Mouse (Mus musculus) liver, embryonic 16.5 days (tissue): Measurements from ENCODE around the gene Ascl4. TPM values are rescaled to one million over a fixed set of nuclear protein-coding genes. Genes with fewer than 3 reads are reported as not detected.

Source experiments
- ATAC-seq: fragments of 200-750 bp; cut with Nextera tagmentation; 2 replicates; pipeline ENCODE4 v1.8.0; 2017; ENCODE audit warnings: low read depth, mild to moderate bottlenecking, moderate number of reproducible peaks, moderate library complexity
- H3K27ac ChIP-seq: fragments of 300-500 bp; sonication (generic); 2 replicates; pipeline ENCODE4 v1.5.1; 2014; ENCODE audit warnings: mild to moderate bottlenecking, low read length
- H3K27me3 ChIP-seq: fragments of 300-500 bp; sonication (generic); 2 replicates; pipeline ENCODE4 v1.6.1; 2014; ENCODE audit warnings: low read depth, low read length, mixed read lengths; ENCODE audit not compliant: control insufficient read depth, insufficient read depth
- H3K36me3 ChIP-seq: fragments of 300-500 bp; sonication (generic); 2 replicates; pipeline ENCODE4 v1.6.1; 2014; ENCODE audit warnings: mild to moderate bottlenecking; ENCODE audit not compliant: control insufficient read depth, insufficient read depth
- H3K4me1 ChIP-seq: fragments of 300-500 bp; sonication (generic); 2 replicates; pipeline ENCODE4 v1.6.1; 2014; ENCODE audit warnings: low read depth, low read length, mixed read lengths; ENCODE audit not compliant: control insufficient read depth
- H3K4me2 ChIP-seq: fragments of 300-500 bp; sonication (generic); 2 replicates; pipeline ENCODE4 v1.6.1; 2014; ENCODE audit warnings: low read depth, low read length, mixed read lengths
- H3K4me3 ChIP-seq: fragments of 300-500 bp; sonication (generic); 2 replicates; pipeline ENCODE4 v1.5.1; 2014; ENCODE audit warnings: low read depth, mild to moderate bottlenecking, low read length
- H3K9ac ChIP-seq: fragments of 300-500 bp; sonication (generic); 2 replicates; pipeline ENCODE4 v1.6.1; 2014; ENCODE audit warnings: low read depth, low read length
- H3K9me3 ChIP-seq: fragments of 300-500 bp; sonication (generic); replicated peaks from 2 replicates; pipeline ENCODE4 v1.6.1; 2016; ENCODE audit warnings: low read length; ENCODE audit not compliant: control insufficient read depth
- WGBS: fragments of 180-500 bp; shearing (Covaris S2); extraction: QIAGEN DNeasy Blood & Tissue Kit; methylation state at CpG from one replicate; pipeline ENCODE4 v1.1.7; 2014; ENCODE audit not compliant: insufficient replicate concordance; 5-methylcytosine and 5-hydroxymethylcytosine counted together
- polyA plus RNA-seq: library from polyadenylated mRNA; unstranded; fragments of >200 nt; fragmentation: Nextera tagmentation; extraction: Ambion mirVana; gene quantifications from 2 replicates; pipeline ENCODE4 v1.2.1, GENCODE M21; 2015

The Ascl4 gene
- polyA plus RNA-seq, 1 experiment from 2014 or later = not detected

- peaks cover 33% of the 10 kb centered on the region for H3K36me3 ChIP-seq
- no peaks in the 10 kb centered on the region for H3K4me1 ChIP-seq
- no peak overlapping the region for H3K27ac ChIP-seq
- H3K9me3 ChIP-seq = no peaks in the 10 kb centered on the region
- no peaks in the 10 kb centered on the region for H3K27me3 ChIP-seq
- H3K4me3 ChIP-seq = no peak overlapping the region
- no peak overlapping the region for H3K9ac ChIP-seq
- H3K4me2 ChIP-seq = no peak overlapping the region
- no peak for ATAC-seq
- WGBS = 84% methylated on average over 8 of the region's 8 CpGs
Measured at GRCm38 (mm10) chr10:85948483-85949196, 21.2 kb downstream of the Ascl4 start.

- peaks cover 3% of the 10 kb centered on the region for H3K4me1 ChIP-seq
- H3K4me2 ChIP-seq = no peak overlapping the region
- no peaks in the 10 kb centered on the region for H3K27me3 ChIP-seq
- H3K27ac ChIP-seq = no peak overlapping the region
- no peak overlapping the region for H3K4me3 ChIP-seq
- no peaks in the 10 kb centered on the region for H3K9me3 ChIP-seq
- WGBS = 71% methylated on average over 6 of the region's 6 CpGs
- peaks cover 18% of the 10 kb centered on the region for H3K36me3 ChIP-seq
- no peak for ATAC-seq
- no peak overlapping the region for H3K9ac ChIP-seq
Measured at GRCm38 (mm10) chr10:85951765-85952443, 24.4 kb downstream of the Ascl4 start.

- Histone ChIP-seq H3K4me2 (no peak overlapping the region), H3K4me3 (no peak overlapping the region), H3K27ac (no peak overlapping the region), H3K4me1 (peaks cover 3% of the 10 kb centered on the region), H3K36me3 (peaks cover 16% of the 10 kb centered on the region), H3K9ac (no peak overlapping the region), H3K27me3 (no peaks in the 10 kb centered on the region), H3K9me3 (no peaks in the 10 kb centered on the region)
- 69% methylated on average over 3 of the region's 3 CpGs for WGBS
- ATAC-seq = no peak
Measured at GRCm38 (mm10) chr10:85953401-85953800, 25.9 kb downstream of the Ascl4 start.

DNA sequence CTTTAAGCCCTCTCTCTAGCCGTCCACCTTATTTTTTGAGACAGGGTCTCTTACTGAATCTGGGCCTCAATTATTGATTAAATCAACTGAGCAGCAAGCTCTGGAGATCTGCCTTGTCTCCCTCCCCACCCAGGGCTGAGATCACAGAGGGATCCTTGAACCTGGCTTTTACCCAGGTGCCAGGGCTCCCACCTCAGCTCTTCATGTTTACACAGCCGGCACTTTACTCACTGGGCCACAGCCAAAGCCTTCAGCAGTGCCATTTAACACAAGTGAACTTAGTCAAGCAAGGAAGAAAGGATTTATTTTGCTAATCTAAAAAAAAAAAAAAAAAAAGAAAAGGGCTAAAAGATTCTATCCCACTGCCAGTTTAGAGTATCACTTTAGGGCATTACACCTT, 26.9 kb downstream of the Ascl4 start:
- Histone ChIP-seq H3K36me3 (peaks cover 11% of the 10 kb centered on the region; the same call in 1 of the 2 replicates), H3K4me2 (no peak overlapping the region), H3K9ac (no peak overlapping the region), H3K27me3 (no peaks in the 10 kb centered on the region), H3K9me3 (no peaks in the 10 kb centered on the region), H3K27ac (no peak overlapping the region), H3K4me1 (peaks cover 3% of the 10 kb centered on the region), H3K4me3 (no peak overlapping the region)
- WGBS = 69% methylated on average over 2 of the region's 2 CpGs
- ATAC-seq = no peak

DNA sequence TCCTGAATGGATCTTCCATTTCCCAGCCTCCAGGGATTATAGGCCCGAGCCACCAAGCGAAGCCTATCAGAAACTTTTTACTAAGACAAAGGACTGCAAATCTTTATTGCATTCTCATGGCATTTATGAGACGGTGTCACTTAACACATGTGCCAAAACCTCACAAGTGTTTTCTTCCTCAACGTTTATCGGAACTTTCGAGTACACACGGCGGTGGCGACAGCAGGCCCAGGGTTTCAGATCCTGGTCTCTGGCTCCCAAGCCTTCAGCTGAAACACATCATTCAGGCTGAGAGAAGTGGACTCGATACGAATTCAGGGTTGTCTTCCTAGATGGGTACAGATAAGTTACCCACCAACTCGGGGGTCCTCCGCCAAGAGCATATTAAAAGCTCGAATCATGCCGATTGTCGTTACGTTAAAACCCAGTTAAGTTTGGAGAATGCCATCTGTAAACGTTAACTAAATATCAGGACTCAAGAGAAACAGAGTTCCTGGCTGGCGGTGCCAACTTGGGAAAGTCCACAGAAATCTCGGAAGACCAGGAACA, 29.5 kb downstream of the Ascl4 start:
- Histone ChIP-seq H3K27ac (peak overlapping the region; percentile 57), H3K27me3 (no peaks in the 10 kb centered on the region), H3K4me2 (peak overlapping the region; percentile 71), H3K4me3 (peak overlapping the region; percentile 74), H3K4me1 (peaks cover 3% of the 10 kb centered on the region), H3K9me3 (no peaks in the 10 kb centered on the region), H3K9ac (peak overlapping the region; percentile 74), H3K36me3 (peaks cover 2% of the 10 kb centered on the region; the same call in 1 of the 2 replicates)
- 2% methylated on average over 20 of the region's 20 CpGs for WGBS
- ATAC-seq = no peak

GRCm38 (mm10) chr10:85957464-85957950, 30.0 kb downstream of the Ascl4 start, which contains the start of gene Rtcb:
TSS of gene Rtcb (minus strand) at chr10:85957823.
- Histone ChIP-seq H3K4me3 (peak within 1 kb of the TSS; percentile 74), H3K9me3 (no peaks in the 10 kb centered on the region), H3K9ac (peak within 1 kb of the TSS; percentile 74), H3K4me2 (peak within 1 kb of the TSS; percentile 71), H3K36me3 (0 out of 2 replicates have a peak, but pooled peaks cover 2% of the 10 kb centered on the region), H3K4me1 (peaks cover 3% of the 10 kb centered on the region), H3K27me3 (no peaks in the 10 kb centered on the region), H3K27ac (peak within 1 kb of the TSS; percentile 57)
- ATAC-seq = peak; percentile 94
- under 1% methylated on average over 38 of the region's 38 CpGs for WGBS

- no peaks in the 10 kb centered on the region; the same call in 1 of the 2 replicates for H3K27me3 ChIP-seq
- WGBS = 56% methylated on average over 9 of the region's 9 CpGs
- no peak overlapping the region for H3K4me3 ChIP-seq
- H3K36me3 ChIP-seq = no peaks in the 10 kb centered on the region
- ATAC-seq = no peak
- no peak overlapping the region for H3K27ac ChIP-seq
- H3K9me3 ChIP-seq = no peaks in the 10 kb centered on the region
- H3K9ac ChIP-seq = no peak overlapping the region
- H3K4me2 ChIP-seq = no peak overlapping the region
- H3K4me1 ChIP-seq = no peaks in the 10 kb centered on the region
Measured at GRCm38 (mm10) chr10:85962897-85963296, 35.4 kb downstream of the Ascl4 start.

DNA sequence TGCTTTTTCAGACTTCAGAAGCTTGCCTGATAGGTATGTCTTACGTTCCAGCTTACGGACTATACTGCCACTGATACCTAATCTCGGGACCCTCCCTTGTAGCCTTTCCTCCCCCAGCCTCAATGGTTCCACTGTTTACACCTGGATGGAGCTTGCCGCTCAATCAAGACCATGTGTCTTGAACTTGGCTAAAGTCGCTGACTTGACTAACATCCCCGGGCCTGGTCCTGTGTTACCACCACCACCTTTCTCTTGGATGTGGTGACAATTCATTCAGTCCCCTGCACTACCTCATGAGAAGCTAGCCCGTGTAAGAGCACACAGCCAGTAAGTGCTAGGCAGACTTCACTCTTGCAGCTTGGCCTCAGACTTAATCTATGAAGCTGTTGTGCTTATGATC, 36.8 kb downstream of the Ascl4 start:
- H3K4me3 ChIP-seq = no peak overlapping the region
- H3K4me1 ChIP-seq = no peaks in the 10 kb centered on the region
- no peak overlapping the region for H3K9ac ChIP-seq
- H3K27ac ChIP-seq = no peak overlapping the region
- H3K9me3 ChIP-seq = no peaks in the 10 kb centered on the region
- no peak overlapping the region for H3K4me2 ChIP-seq
- ATAC-seq = no peak
- H3K36me3 ChIP-seq = no peaks in the 10 kb centered on the region
- H3K27me3 ChIP-seq = no peaks in the 10 kb centered on the region; the same call in 1 of the 2 replicates
- WGBS = 68% methylated on average over 7 of the region's 7 CpGs

DNA sequence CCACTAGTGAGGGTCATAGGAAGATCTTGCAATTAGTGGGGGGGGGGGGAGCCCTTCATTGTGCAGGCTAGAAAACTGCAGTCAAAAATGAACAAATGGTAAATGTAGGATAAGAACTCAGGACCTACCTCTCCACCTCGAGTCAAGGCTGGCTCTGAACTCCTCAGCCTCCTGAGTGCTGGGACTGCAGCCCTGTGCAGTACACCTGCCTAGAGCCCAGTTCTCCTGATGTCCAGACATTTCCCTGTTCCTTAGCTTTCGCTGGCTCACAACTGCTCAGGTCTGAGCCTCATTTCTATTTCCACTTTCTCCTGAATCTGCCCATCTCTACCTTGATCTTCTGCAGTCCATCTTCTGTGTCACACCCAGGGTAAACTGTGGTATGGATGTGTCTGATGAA, 39.0 kb downstream of the Ascl4 start:
- Histone ChIP-seq H3K36me3 (no peaks in the 10 kb centered on the region), H3K9ac (no peak overlapping the region), H3K9me3 (no peaks in the 10 kb centered on the region), H3K27ac (no peak overlapping the region), H3K27me3 (no peaks in the 10 kb centered on the region; the same call in 1 of the 2 replicates), H3K4me1 (no peaks in the 10 kb centered on the region), H3K4me3 (no peak overlapping the region), H3K4me2 (no peak overlapping the region)
- WGBS = 29% methylated on average over 2 of the region's 2 CpGs
- no peak for ATAC-seq
